Mouse (Mus musculus) hindbrain, embryonic 11.5 days (tissue): Measurements from ENCODE around the gene Aplp1. TPM values are rescaled to one million over a fixed set of nuclear protein-coding genes. Genes with fewer than 3 reads are reported as not detected.

ENCODE experiments used
- ATAC-seq: fragments of 200-750 bp; cut with Nextera tagmentation; 2 replicates; pipeline ENCODE4 v1.8.0; 2017; ENCODE audit warnings: mild to moderate bottlenecking, moderate TSS enrichment, moderate library complexity; ENCODE audit not compliant: low FRiP score
- DNase-seq: peaks from one replicate; pipeline ENCODE4 v3.0.0-alpha.2; 2015; ENCODE audit warnings: low spot score
- H3K27ac ChIP-seq: fragments of 300-500 bp; sonication (generic); 2 replicates; pipeline ENCODE4 v1.5.1; 2014; ENCODE audit warnings: mild to moderate bottlenecking, low read depth, low read length
- H3K27me3 ChIP-seq: fragments of 300-500 bp; sonication (generic); 2 replicates; pipeline ENCODE4 v1.6.1; 2014; ENCODE audit warnings: mild to moderate bottlenecking, low read length, moderate library complexity, mixed read lengths; ENCODE audit not compliant: control insufficient read depth, insufficient read depth
- H3K36me3 ChIP-seq: fragments of 300-500 bp; sonication (generic); 2 replicates; pipeline ENCODE4 v1.6.1; 2014; ENCODE audit warnings: mild to moderate bottlenecking, low read length, moderate library complexity, mixed read lengths; ENCODE audit not compliant: control insufficient read depth, insufficient read depth
- H3K4me1 ChIP-seq: fragments of 300-500 bp; sonication (generic); replicated peaks from 2 replicates; pipeline ENCODE4 v1.6.1; 2014; ENCODE audit warnings: low read length, mixed read lengths; ENCODE audit not compliant: control insufficient read depth, insufficient read depth
- H3K4me2 ChIP-seq: fragments of 300-500 bp; sonication (generic); replicated peaks from 2 replicates; pipeline ENCODE4 v1.6.1; 2014; ENCODE audit warnings: mild to moderate bottlenecking, low read depth, low read length
- H3K4me3 ChIP-seq: fragments of 300-500 bp; sonication (generic); 2 replicates; pipeline ENCODE4 v1.5.1; 2014; ENCODE audit warnings: low read depth, low read length
- H3K9ac ChIP-seq: fragments of 300-500 bp; sonication (generic); 2 replicates; pipeline ENCODE4 v1.6.1; 2014; ENCODE audit warnings: low read depth, low read length
- H3K9me3 ChIP-seq: fragments of 300-500 bp; sonication (generic); 2 replicates; pipeline ENCODE4 v1.6.1; 2016; ENCODE audit warnings: low read length; ENCODE audit not compliant: control insufficient read depth
- WGBS: fragments of 180-500 bp; shearing (Covaris S2); extraction: QIAGEN DNeasy Blood & Tissue Kit; methylation state at CpG from one replicate; pipeline ENCODE4 v1.1.7; 2014; 5-methylcytosine and 5-hydroxymethylcytosine counted together
- polyA plus RNA-seq: library from polyadenylated mRNA; unstranded; fragments of >200 nt; fragmentation: Nextera tagmentation; extraction: Ambion mirVana; gene quantifications from 2 replicates; pipeline ENCODE4 v1.2.1, GENCODE M21; 2014

Gene Aplp1
- polyA plus RNA-seq, 1 experiment from 2014 or later: 165 TPM

GRCm38 (mm10) chr7:30439734-30440133, 5.6 kb downstream of the Aplp1 start:
- Histone ChIP-seq H3K36me3 (0 out of 2 replicates have a peak, but pooled peaks cover 6% of the 10 kb centered on the region), H3K9ac (no peak overlapping the region), H3K9me3 (no peaks in the 10 kb centered on the region), H3K4me3 (no peak overlapping the region), H3K27me3 (peaks cover 2% of the 10 kb centered on the region; the same call in 1 of the 2 replicates), H3K4me2 (no peak overlapping the region), H3K27ac (no peak overlapping the region), H3K4me1 (peaks cover 5% of the 10 kb centered on the region)
- DNase-seq (no peak), ATAC-seq (no peak)
- WGBS: 68% methylated on average over 13 of the region's 13 CpGs

- H3K36me3 ChIP-seq: 0 out of 2 replicates have a peak, but pooled peaks cover 6% of the 10 kb centered on the region
- ATAC-seq (no peak), DNase-seq (no peak)
- H3K4me3 ChIP-seq: no peak overlapping the region
- 18% methylated on average over 10 of the region's 10 CpGs for WGBS
- no peak overlapping the region for H3K4me2 ChIP-seq
- H3K27me3 ChIP-seq: peaks cover 2% of the 10 kb centered on the region; the same call in 1 of the 2 replicates
- H3K27ac ChIP-seq: no peak overlapping the region
- 0 out of 2 replicates have a peak, but pooled peaks cover 2% of the 10 kb centered on the region for H3K4me1 ChIP-seq
- H3K9me3 ChIP-seq: no peaks in the 10 kb centered on the region
- no peak overlapping the region for H3K9ac ChIP-seq
Observed at GRCm38 (mm10) chr7:30436879-30437278, 8.5 kb downstream of the Aplp1 start.

DNA sequence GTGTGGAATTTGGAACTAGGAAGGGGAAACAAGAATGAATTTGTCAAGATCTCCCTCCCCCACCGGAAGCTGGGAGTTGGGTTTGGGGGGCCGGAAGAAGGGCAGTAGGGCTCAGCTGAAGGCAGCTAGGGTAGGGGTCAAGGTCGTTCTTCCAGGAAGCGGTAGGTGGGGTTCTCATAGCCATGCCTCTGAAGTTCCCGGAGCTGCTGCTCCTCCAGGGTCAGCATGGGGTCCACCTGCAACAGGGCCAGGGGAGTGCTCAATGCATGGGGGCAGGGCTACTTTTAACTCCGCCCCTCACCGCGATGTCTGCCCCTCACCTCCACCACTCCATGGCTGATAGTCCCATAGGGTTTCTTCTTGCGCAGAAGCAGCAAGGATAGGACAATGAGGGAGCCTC, 10.2 kb downstream of the Aplp1 start:
- 47% methylated on average over 9 of the region's 9 CpGs for WGBS
- no peak overlapping the region for H3K4me3 ChIP-seq
- DNase-seq: no peak
- H3K27me3 ChIP-seq: peaks cover 2% of the 10 kb centered on the region; the same call in 1 of the 2 replicates
- no peak overlapping the region for H3K27ac ChIP-seq
- no peak for ATAC-seq
- H3K9me3 ChIP-seq: no peaks in the 10 kb centered on the region
- 0 out of 2 replicates have a peak, but pooled peaks cover 6% of the 10 kb centered on the region for H3K36me3 ChIP-seq
- no peak overlapping the region for H3K9ac ChIP-seq
- no peak overlapping the region for H3K4me2 ChIP-seq
- 0 out of 2 replicates have a peak, but pooled peaks cover 2% of the 10 kb centered on the region for H3K4me1 ChIP-seq

- Histone ChIP-seq H3K36me3 (0 out of 2 replicates have a peak, but pooled peaks cover 3% of the 10 kb centered on the region), H3K9me3 (no peaks in the 10 kb centered on the region), H3K9ac (no peak overlapping the region), H3K4me1 (0 out of 2 replicates have a peak, but pooled peaks cover 2% of the 10 kb centered on the region), H3K4me3 (no peak overlapping the region), H3K4me2 (no peak overlapping the region), H3K27ac (no peak overlapping the region), H3K27me3 (peaks cover 2% of the 10 kb centered on the region; the same call in 1 of the 2 replicates)
- DNase-seq (no peak), ATAC-seq (no peak)
- 74% methylated on average over 10 of the region's 10 CpGs for WGBS
Observed at GRCm38 (mm10) chr7:30434701-30435100, 10.6 kb downstream of the Aplp1 start.

DNA sequence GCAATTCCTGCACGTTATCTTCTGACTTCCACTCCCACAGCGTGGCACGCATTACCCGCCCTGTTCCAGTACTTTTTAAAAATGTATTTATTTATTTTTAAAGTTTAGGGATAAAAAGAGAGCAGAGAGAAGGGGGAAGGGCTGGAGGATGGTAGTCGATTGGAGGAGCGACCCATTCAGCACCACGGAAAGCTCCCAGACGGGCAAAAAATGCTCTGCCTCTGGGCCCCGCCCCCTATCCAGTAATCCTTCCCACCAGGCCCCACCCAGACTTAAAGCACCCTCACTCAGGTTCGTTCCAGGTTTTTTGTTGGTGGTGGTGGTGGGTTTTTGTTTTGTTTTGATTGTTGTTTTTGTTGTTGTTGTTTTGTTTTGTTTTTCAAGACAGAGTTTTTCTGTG, 11.1 kb downstream of the Aplp1 start:
- Histone ChIP-seq H3K4me1 (0 out of 2 replicates have a peak, but pooled peaks cover 2% of the 10 kb centered on the region), H3K4me3 (no peak overlapping the region), H3K27me3 (peaks cover 2% of the 10 kb centered on the region; the same call in 1 of the 2 replicates), H3K27ac (no peak overlapping the region), H3K4me2 (no peak overlapping the region), H3K9me3 (no peaks in the 10 kb centered on the region), H3K9ac (no peak overlapping the region), H3K36me3 (no peaks in the 10 kb centered on the region)
- DNase-seq (peak; percentile 55), ATAC-seq (no peak)
- 4% methylated on average over 10 of the region's 10 CpGs for WGBS

DNA sequence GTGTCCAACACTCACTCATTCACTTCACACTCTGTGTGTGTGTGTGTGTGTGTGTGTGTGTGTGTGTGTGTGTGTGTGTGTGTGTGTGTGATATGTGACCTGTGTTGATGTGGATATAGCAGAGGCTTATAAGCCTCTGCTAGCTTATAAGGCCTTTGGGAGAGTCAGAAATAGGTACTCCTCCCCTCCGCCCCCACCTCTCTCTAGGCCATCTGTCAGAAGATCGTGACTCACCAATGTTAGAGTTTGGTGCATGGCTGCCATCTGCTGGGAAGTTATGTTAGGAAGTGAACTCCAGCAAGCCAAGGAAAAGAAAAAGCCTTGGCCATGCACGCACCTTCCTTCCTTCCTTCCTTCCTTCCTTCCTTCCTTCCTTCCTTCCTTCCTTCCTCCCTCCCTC, 13.5 kb downstream of the Aplp1 start:
- 8% methylated on average over 3 of the region's 3 CpGs for WGBS

DNA sequence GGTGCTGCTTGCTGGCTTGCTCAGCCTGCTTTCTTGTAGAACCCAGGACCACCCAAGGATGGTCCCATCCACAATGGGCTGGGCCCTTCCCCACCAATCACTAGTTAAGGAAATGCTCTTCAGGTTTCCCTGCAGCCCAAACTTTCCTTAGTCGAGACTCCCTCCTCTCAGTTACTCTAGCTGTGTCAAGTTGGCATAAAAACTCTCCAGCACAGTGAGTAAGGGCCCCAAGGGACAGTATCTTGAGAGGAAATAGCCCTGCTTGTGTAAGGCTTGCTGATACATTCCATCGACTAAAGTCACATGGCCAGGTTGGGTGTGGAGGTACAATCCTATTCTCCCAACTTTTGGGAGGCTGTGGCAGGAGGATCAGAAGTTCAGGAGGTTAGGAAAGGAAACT, 15.1 kb downstream of the Aplp1 start:
- H3K27me3 ChIP-seq: no peaks in the 10 kb centered on the region; the same call in 1 of the 2 replicates
- no peak overlapping the region for H3K27ac ChIP-seq
- H3K4me1 ChIP-seq: no peaks in the 10 kb centered on the region
- H3K9me3 ChIP-seq: no peaks in the 10 kb centered on the region
- ATAC-seq (no peak), DNase-seq (no peak)
- no peak overlapping the region for H3K9ac ChIP-seq
- no peak overlapping the region for H3K4me3 ChIP-seq
- no peaks in the 10 kb centered on the region for H3K36me3 ChIP-seq
- no peak overlapping the region for H3K4me2 ChIP-seq
- WGBS: 59% methylated on average over 2 of the region's 2 CpGs

More for the DNA sequence above, 13.5 kb downstream of the Aplp1 start:
- no peak overlapping the region for H3K27ac ChIP-seq
- DNase-seq: peak; percentile 71
- H3K9ac ChIP-seq: no peak overlapping the region
- H3K4me1 ChIP-seq: 0 out of 2 replicates have a peak, but pooled peaks cover 2% of the 10 kb centered on the region
- H3K9me3 ChIP-seq: no peaks in the 10 kb centered on the region
- no peak for ATAC-seq
- H3K4me2 ChIP-seq: no peak overlapping the region
- H3K36me3 ChIP-seq: no peaks in the 10 kb centered on the region
- H3K27me3 ChIP-seq: no peaks in the 10 kb centered on the region; the same call in 1 of the 2 replicates
- H3K4me3 ChIP-seq: no peak overlapping the region

- Histone ChIP-seq H3K36me3 (no peaks in the 10 kb centered on the region), H3K27ac (no peak overlapping the region), H3K9ac (no peak overlapping the region), H3K9me3 (no peaks in the 10 kb centered on the region), H3K4me1 (no peaks in the 10 kb centered on the region), H3K27me3 (no peaks in the 10 kb centered on the region), H3K4me2 (no peak overlapping the region), H3K4me3 (no peak overlapping the region)
- ATAC-seq: no peak
- no peak for DNase-seq
Observed at GRCm38 (mm10) chr7:30429327-30429726, 16.0 kb downstream of the Aplp1 start.

DNA sequence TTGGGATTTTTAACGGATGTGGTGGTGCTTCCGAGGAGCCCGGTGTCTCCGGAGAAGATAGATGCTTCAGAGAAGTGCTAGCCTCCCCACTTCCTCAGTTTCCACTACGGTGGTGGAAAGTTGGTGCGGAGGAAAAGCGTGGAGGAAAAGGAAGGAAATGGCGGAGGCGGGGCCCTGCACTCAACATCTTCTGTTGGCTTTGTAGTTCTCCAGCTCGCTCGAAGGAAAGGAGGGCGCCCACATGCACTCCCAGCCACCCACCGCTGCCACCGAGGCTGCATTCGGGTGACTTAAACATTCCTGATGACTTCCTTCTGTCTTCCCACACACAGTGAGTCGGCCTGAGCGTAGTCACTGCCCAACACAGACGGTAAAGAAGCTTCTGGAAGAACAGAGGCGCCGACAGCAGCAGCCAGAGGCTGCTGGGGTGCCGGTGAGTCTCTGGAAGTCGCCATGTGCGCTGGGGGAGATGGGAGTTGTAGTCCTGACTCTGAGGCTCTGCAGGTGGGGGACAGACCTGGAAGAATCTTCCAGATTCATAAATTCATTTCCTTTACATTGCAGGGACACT, 22.2 kb downstream of the Aplp1 start:
- H3K27me3 ChIP-seq: 0 out of 2 replicates have a peak, but pooled peaks cover 2% of the 10 kb centered on the region
- no peaks in the 10 kb centered on the region; the same call in 1 of the 2 replicates for H3K4me1 ChIP-seq
- 53% methylated on average over 23 of the region's 23 CpGs for WGBS
- no peak overlapping the region for H3K27ac ChIP-seq
- peak overlapping the region; percentile 51 for H3K4me3 ChIP-seq
- H3K4me2 ChIP-seq: peak overlapping the region; percentile 96
- DNase-seq: no peak
- no peaks in the 10 kb centered on the region for H3K36me3 ChIP-seq
- H3K9ac ChIP-seq: no peak overlapping the region
- ATAC-seq: no peak
- H3K9me3 ChIP-seq: no peaks in the 10 kb centered on the region
